Mouse (Mus musculus): Measurements from ENCODE around the gene Ugt1a2. TPM values are rescaled to one million over a fixed set of nuclear protein-coding genes. Genes with fewer than 3 reads are reported as not detected.

Gene Ugt1a2
- polyA plus RNA-seq, 1 experiment from 2014 or later, result not detected

DNA sequence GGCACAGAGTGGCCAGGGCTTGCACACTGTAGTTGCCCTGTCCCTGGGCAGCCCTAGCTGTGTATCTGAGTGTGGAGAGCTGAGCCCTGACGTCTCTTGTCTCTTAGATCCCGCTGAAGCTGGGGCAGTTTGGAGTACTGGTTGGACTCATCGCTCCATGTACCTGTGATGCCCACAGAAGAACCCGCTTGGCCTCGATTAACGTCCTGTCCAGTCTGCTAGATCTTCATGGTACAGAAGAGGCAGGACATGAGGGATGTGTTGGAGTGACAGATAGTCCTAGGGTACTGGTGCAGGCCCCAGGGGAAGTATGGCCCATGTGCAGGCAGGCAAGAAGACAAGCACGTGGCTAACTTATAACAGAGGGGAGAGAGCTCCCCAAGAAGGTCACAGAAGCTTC is 49.2 kb downstream of the Ugt1a2 start:
- Histone ChIP-seq H3K4me2 (ENCODE audit: low read depth, low read length) (no peak overlapping the region), H3K9me3 (replicated peaks; ENCODE audit: control insufficient read depth, low read length) (peaks cover 93% of the 10 kb centered on the region), H3K36me3 (replicated peaks; ENCODE audit: control insufficient read depth, insufficient read depth, low read depth, low read length) (no peaks in the 10 kb centered on the region), H3K4me3 (ENCODE audit: low read depth, low read length) (no peak overlapping the region), H3K27ac (replicated peaks; ENCODE audit: low read depth, low read length) (no peak overlapping the region), H3K9ac (replicated peaks; ENCODE audit: low read length) (no peak overlapping the region), H3K27me3 (ENCODE audit: control insufficient read depth, insufficient read depth, low read length) (no peaks in the 10 kb centered on the region), H3K4me1 (ENCODE audit: control insufficient read depth, insufficient read depth, low read length) (no peaks in the 10 kb centered on the region)
- no peak; the same call in 1 of the 2 replicates for ATAC-seq (replicated peaks; ENCODE audit: insufficient number of reproducible peaks, low FRiP score, low TSS enrichment, low read depth)
- DNase-seq (ENCODE audit: low spot score), result no peak
- 80% methylated on average over 7 of the region's 7 CpGs for WGBS

DNA sequence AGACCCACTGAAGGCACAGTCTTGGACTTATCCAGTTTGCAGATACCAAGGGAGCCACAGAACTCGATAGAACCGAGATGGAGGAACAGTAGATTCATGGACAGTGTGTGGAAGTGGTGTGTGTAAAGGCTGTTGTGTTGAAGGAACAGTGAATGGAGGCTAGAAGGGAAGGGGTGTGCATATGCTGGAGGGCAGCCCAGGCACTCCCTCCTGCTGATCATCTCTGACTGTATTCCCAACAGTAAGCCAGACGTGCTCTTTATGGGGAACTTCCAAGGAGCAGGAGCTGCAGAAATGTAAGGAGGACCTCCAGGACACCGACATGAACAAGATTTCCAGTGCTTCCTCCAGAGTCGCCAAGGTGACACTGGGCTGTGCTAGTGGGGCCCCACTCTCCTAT is 49.6 kb downstream of the Ugt1a2 start:
- Histone ChIP-seq H3K4me1 (ENCODE audit: control insufficient read depth, insufficient read depth, low read length) (no peaks in the 10 kb centered on the region), H3K27ac (replicated peaks; ENCODE audit: low read depth, low read length) (no peak overlapping the region), H3K9ac (replicated peaks; ENCODE audit: low read length) (no peak overlapping the region), H3K27me3 (ENCODE audit: control insufficient read depth, insufficient read depth, low read length) (no peaks in the 10 kb centered on the region), H3K4me3 (ENCODE audit: low read depth, low read length) (no peak overlapping the region), H3K9me3 (replicated peaks; ENCODE audit: control insufficient read depth, low read length) (peaks cover 93% of the 10 kb centered on the region), H3K36me3 (replicated peaks; ENCODE audit: control insufficient read depth, insufficient read depth, low read depth, low read length) (no peaks in the 10 kb centered on the region), H3K4me2 (ENCODE audit: low read depth, low read length) (no peak overlapping the region)
- no peak; the same call in 1 of the 2 replicates for ATAC-seq (replicated peaks; ENCODE audit: insufficient number of reproducible peaks, low FRiP score, low TSS enrichment, low read depth)
- DNase-seq (ENCODE audit: low spot score), result no peak
- WGBS, result 84% methylated on average over 5 of the region's 5 CpGs

DNA sequence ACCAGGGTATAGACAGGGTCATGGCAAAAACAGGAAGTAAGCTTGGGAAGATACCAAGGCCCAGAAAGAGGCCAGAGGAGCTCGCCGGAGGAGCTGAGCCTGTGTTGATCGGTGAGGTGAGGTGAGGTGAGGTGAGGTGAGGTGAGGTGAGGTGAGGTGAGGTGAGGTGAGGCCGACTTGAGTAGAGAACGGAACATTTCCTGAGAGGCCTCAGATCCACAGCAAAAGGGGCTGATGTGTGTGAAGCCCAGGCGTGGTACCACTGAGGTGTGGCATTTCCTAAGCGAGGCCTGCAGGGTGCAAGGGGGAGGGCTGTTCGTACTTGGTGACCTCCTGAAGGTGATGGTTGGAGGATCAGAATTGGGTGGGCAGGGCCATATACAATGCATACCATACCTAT is 52.7 kb downstream of the Ugt1a2 start:
- H3K9ac ChIP-seq (replicated peaks; ENCODE audit: low read length), result no peak overlapping the region
- no peaks in the 10 kb centered on the region for H3K4me1 ChIP-seq (ENCODE audit: control insufficient read depth, insufficient read depth, low read length)
- ATAC-seq (replicated peaks; ENCODE audit: insufficient number of reproducible peaks, low FRiP score, low TSS enrichment, low read depth), result no peak
- H3K4me2 ChIP-seq (ENCODE audit: low read depth, low read length), result no peak overlapping the region
- H3K36me3 ChIP-seq (replicated peaks; ENCODE audit: control insufficient read depth, insufficient read depth, low read depth, low read length), result no peaks in the 10 kb centered on the region
- 77% methylated on average over 8 of the region's 8 CpGs for WGBS
- H3K27me3 ChIP-seq (ENCODE audit: control insufficient read depth, insufficient read depth, low read length), result no peaks in the 10 kb centered on the region
- no peak for DNase-seq (ENCODE audit: low spot score)
- no peak overlapping the region for H3K27ac ChIP-seq (replicated peaks; ENCODE audit: low read depth, low read length)
- H3K4me3 ChIP-seq (ENCODE audit: low read depth, low read length), result no peak overlapping the region
- peaks cover 90% of the 10 kb centered on the region for H3K9me3 ChIP-seq (replicated peaks; ENCODE audit: control insufficient read depth, low read length)

DNA sequence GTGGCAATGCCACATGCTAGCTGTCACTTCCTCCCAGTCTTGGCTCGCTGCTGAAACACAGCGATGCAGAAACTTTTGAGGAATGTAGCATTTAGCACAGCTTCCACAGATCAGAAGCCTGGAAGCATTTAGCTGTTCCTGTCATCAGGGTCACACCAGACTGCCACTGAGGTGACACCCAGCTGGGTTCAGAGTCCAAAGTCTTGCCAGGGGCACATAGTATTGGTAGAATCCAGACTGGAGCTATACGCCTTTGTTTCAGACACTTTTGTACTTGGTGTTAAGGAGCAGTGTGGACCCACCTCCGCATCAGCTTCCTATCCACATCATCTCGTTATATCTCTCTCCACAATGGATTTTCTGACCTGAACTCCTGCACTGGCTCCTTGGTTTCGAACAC is 53.1 kb downstream of the Ugt1a2 start:
- no peak overlapping the region for H3K4me2 ChIP-seq (ENCODE audit: low read depth, low read length)
- ATAC-seq (replicated peaks; ENCODE audit: insufficient number of reproducible peaks, low FRiP score, low TSS enrichment, low read depth) (no peak), DNase-seq (ENCODE audit: low spot score) (no peak)
- no peak overlapping the region for H3K9ac ChIP-seq (replicated peaks; ENCODE audit: low read length)
- no peaks in the 10 kb centered on the region for H3K36me3 ChIP-seq (replicated peaks; ENCODE audit: control insufficient read depth, insufficient read depth, low read depth, low read length)
- H3K4me3 ChIP-seq (ENCODE audit: low read depth, low read length), result no peak overlapping the region
- H3K9me3 ChIP-seq (replicated peaks; ENCODE audit: control insufficient read depth, low read length), result peaks cover 90% of the 10 kb centered on the region
- H3K27ac ChIP-seq (replicated peaks; ENCODE audit: low read depth, low read length), result no peak overlapping the region
- WGBS, result 68% methylated on average over 6 of the region's 6 CpGs
- H3K4me1 ChIP-seq (ENCODE audit: control insufficient read depth, insufficient read depth, low read length), result no peaks in the 10 kb centered on the region
- no peaks in the 10 kb centered on the region for H3K27me3 ChIP-seq (ENCODE audit: control insufficient read depth, insufficient read depth, low read length)

DNA sequence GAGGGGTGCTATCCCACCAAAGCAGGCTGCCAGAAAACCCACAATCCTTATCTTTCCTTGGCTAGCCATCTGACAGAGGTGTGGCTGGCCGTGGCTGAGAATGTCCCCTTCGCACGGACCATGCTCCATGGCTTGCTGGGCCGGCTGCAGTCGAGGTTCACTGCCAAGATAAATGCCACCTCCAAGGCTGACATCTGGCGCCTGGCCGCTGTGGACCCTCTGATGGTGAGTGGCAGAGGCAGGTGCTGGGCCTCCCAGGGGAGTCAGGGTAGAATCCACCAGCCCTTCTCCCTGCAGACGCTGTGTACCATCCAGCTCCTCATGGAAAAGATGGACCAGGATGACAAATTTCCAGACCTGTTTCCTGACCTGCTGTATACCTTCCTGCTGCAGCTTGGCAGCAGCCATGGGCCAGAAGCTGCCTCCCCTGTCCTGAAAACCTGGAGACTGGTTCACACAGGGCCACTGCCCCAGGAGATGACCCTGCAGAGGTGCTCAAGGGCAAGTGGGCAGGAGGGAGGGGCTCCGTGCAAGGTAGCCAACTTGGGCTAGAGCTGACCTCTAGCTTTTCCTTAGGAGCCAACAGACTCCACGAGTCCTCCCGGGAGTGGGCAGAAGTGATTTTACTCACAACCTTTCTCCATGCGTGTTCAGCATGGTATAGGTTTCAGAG is 54.5 kb downstream of the Ugt1a2 start:
- H3K4me2 ChIP-seq (ENCODE audit: low read depth, low read length), result no peak overlapping the region
- 87% methylated on average over 12 of the region's 12 CpGs for WGBS
- H3K27me3 ChIP-seq (ENCODE audit: control insufficient read depth, insufficient read depth, low read length), result no peaks in the 10 kb centered on the region
- peaks cover 5% of the 10 kb centered on the region for H3K36me3 ChIP-seq (replicated peaks; ENCODE audit: control insufficient read depth, insufficient read depth, low read depth, low read length)
- H3K9me3 ChIP-seq (replicated peaks; ENCODE audit: control insufficient read depth, low read length), result peaks cover 83% of the 10 kb centered on the region
- no peaks in the 10 kb centered on the region for H3K4me1 ChIP-seq (ENCODE audit: control insufficient read depth, insufficient read depth, low read length)
- DNase-seq (ENCODE audit: low spot score) (no peak), ATAC-seq (replicated peaks; ENCODE audit: insufficient number of reproducible peaks, low FRiP score, low TSS enrichment, low read depth) (no peak)
- no peak overlapping the region for H3K27ac ChIP-seq (replicated peaks; ENCODE audit: low read depth, low read length)
- no peak overlapping the region for H3K4me3 ChIP-seq (ENCODE audit: low read depth, low read length)
- no peak overlapping the region for H3K9ac ChIP-seq (replicated peaks; ENCODE audit: low read length)

DNA sequence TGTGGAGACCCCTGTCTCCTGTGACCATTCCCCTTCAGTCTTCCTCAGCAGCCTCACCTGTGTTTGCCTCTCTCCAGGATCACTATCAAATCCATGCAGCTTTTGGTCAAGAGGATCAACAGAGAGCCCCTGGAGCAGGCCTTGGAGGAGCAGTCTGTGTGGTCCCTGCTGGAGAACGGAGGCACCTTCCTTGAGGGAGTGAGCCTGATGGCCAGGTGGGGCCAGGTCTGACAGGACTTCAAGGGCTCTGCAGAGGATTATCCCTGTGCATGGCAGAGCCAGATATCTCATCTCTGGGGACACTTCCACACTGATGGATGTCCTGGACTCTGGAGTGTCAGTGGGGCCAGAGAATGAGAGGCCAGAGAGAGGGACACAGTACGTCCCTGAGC is 55.1 kb downstream of the Ugt1a2 start:
- Histone ChIP-seq H3K27ac (replicated peaks; ENCODE audit: low read depth, low read length) (no peak overlapping the region), H3K4me2 (ENCODE audit: low read depth, low read length) (no peak overlapping the region)
- DNase-seq (ENCODE audit: low spot score), result no peak

DNA sequence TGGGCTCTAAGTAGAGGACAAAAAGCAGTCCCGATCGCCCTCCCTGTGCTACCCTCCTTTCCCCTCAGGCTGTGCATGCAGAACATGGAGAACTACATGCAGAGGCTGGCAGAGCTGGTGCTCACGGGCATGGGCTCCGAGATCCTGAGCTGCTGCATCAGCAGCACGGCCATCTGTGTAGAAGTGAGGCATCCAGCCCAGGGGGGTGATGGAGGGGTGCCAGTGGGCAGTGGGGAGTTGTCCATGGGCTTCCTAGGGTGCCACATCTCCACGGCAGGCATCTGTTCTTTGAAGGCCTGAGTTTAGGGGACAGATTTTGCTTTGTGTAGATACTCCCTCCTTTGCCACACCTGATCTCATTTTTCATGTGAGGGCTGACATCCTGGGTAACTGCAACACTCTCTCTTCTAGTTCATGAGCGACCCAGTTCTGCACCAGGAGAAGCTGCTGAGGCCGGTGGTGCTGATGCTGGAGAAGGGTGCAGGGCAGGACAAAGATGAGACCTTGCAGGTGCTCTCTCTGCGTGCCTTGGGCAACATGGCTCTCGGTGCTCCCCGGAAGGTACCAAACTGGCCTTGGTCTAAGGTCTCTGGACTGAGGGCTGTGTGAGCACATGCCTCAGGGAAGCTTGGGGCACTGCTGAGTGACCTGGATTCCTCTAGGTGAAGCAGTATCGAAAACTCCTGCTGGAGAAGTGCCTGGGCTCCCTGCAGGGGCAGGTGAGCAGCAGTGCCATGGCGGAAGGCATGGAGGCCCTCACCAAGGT is 55.8 kb downstream of the Ugt1a2 start:
- H3K9me3 ChIP-seq (replicated peaks; ENCODE audit: control insufficient read depth, low read length), result peaks cover 74% of the 10 kb centered on the region
- H3K4me3 ChIP-seq (ENCODE audit: low read depth, low read length), result no peak overlapping the region
- peaks cover 16% of the 10 kb centered on the region for H3K36me3 ChIP-seq (replicated peaks; ENCODE audit: control insufficient read depth, insufficient read depth, low read depth, low read length)
- whole genome bisulfite sequencing, result 80% methylated on average over 13 of the region's 13 CpGs
- no peak overlapping the region for H3K27ac ChIP-seq (replicated peaks; ENCODE audit: low read depth, low read length)
- no peak overlapping the region for H3K9ac ChIP-seq (replicated peaks; ENCODE audit: low read length)
- no peaks in the 10 kb centered on the region for H3K27me3 ChIP-seq (ENCODE audit: control insufficient read depth, insufficient read depth, low read length)
- no peaks in the 10 kb centered on the region for H3K4me1 ChIP-seq (ENCODE audit: control insufficient read depth, insufficient read depth, low read length)
- H3K4me2 ChIP-seq (ENCODE audit: low read depth, low read length), result no peak overlapping the region
- ATAC-seq (replicated peaks; ENCODE audit: insufficient number of reproducible peaks, low FRiP score, low TSS enrichment, low read depth) (no peak), DNase-seq (ENCODE audit: low spot score) (no peak)

More for the DNA sequence above, 55.1 kb downstream of the Ugt1a2 start:
- Histone ChIP-seq H3K9me3 (replicated peaks; ENCODE audit: control insufficient read depth, low read length) (peaks cover 81% of the 10 kb centered on the region), H3K4me3 (ENCODE audit: low read depth, low read length) (no peak overlapping the region), H3K4me1 (ENCODE audit: control insufficient read depth, insufficient read depth, low read length) (no peaks in the 10 kb centered on the region), H3K27me3 (ENCODE audit: control insufficient read depth, insufficient read depth, low read length) (no peaks in the 10 kb centered on the region), H3K36me3 (replicated peaks; ENCODE audit: control insufficient read depth, insufficient read depth, low read depth, low read length) (peaks cover 11% of the 10 kb centered on the region), H3K9ac (replicated peaks; ENCODE audit: low read length) (no peak overlapping the region)
- no peak for ATAC-seq (replicated peaks; ENCODE audit: insufficient number of reproducible peaks, low FRiP score, low TSS enrichment, low read depth)
- 55% methylated on average over 2 of the region's 2 CpGs for WGBS

DNA sequence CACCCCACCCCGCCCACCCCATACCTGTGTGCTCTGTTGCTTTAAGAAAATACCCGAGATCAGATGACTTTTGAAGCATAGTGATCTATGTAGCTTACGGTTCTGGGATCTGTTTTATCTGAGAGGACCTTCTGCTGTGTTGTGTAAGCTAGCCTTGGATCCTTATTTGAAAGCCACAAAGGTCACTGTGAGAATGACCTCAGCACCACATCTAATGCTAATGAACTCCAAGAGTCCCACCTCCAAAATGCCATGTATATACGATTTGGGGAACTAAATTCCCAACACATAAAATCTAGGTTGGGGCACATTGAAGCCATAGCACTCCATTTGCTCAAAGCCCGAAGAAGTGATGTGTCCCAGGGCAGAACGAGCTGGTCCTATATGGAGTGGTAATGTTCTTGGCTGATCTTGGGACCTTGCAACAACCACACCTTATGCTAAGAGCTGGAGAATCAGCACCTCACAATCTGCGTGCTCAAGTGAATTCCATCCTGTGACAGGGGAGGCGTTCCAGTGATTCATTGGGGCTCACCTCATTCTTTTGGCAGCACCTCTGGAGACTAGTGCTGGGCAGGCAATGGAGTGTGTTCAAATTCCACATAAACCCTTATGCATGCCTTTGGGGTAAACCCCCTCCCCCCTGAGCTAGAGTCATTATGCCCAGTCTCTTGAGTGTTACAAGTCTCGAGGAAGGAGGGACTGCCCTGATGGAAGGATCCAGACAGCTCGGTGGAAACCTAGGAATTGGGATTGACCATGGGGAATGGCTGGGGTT is 56.7 kb downstream of the Ugt1a2 start:
- H3K27ac ChIP-seq (replicated peaks; ENCODE audit: low read depth, low read length), result no peak overlapping the region
- H3K9ac ChIP-seq (replicated peaks; ENCODE audit: low read length), result no peak overlapping the region
- H3K4me2 ChIP-seq (ENCODE audit: low read depth, low read length), result no peak overlapping the region
- DNase-seq (ENCODE audit: low spot score) (no peak), ATAC-seq (replicated peaks; ENCODE audit: insufficient number of reproducible peaks, low FRiP score, low TSS enrichment, low read depth) (no peak)
- H3K4me1 ChIP-seq (ENCODE audit: control insufficient read depth, insufficient read depth, low read length), result no peaks in the 10 kb centered on the region
- WGBS, result 78% methylated on average over 10 of the region's 10 CpGs
- H3K36me3 ChIP-seq (replicated peaks; ENCODE audit: control insufficient read depth, insufficient read depth, low read depth, low read length), result peaks cover 24% of the 10 kb centered on the region
- peaks cover 69% of the 10 kb centered on the region for H3K9me3 ChIP-seq (replicated peaks; ENCODE audit: control insufficient read depth, low read length)
- H3K27me3 ChIP-seq (ENCODE audit: control insufficient read depth, insufficient read depth, low read length), result no peaks in the 10 kb centered on the region
- no peak overlapping the region for H3K4me3 ChIP-seq (ENCODE audit: low read depth, low read length)
